Mouse (Mus musculus) urinary bladder, postnatal 0 days (tissue): ENCODE results near the gene Gm4756. TPM values are rescaled to one million over a fixed set of nuclear protein-coding genes. Genes with fewer than 3 reads are reported as not detected.

ENCODE experiments used
- polyA plus RNA-seq: library from polyadenylated mRNA; unstranded; fragments of >200 nt; fragmentation: Nextera tagmentation; extraction: Ambion mirVana; gene quantifications from 2 replicates; pipeline ENCODE4 v1.2.1, GENCODE M21; 2015

The Gm4756 gene
- polyA plus RNA-seq: not detected in 2 replicates

DNA sequence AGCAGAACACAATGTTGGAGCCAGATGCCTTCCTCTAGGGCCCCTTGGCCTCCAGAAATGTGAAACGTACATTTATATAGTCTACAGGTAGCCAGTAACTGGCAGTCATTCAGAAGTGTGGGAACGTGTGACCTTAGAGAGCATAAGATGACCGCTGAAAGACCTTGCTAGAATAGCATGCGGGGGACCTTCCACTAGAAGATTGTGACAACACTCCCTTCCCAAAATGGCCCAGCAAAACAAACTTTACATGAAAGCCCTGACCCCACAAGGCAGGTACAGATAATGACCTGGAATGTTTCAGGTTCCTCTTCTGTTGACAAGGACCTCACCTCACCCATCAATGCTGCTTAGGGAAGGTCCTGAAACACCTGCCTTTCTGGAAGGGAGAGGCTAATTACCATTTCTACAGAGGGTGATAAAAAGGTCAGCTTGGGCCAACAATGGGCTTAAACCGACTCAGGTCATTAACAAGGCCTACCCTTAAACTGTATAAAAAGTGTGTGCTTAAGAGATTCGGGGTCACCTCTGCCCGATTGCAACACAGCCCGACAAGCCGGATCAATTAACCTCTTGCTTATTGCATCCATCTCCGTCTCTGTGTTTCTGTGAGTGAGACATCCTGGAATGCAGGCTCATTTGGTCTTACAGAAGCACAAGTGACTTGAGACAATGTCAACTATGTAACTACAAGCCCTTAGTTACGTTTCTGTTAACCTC lies at the start of gene Gm4756:
Gene Gm4756 (minus strand): TSS at position 51 of the 720 bp plus-strand sequence.

GRCm38 (mm10) chr12:72664735-72665337 lies 15.4 kb upstream of the Gm4756 start, which contains the start of gene Dhrs7:
TSS of gene Dhrs7 (minus strand) at chr12:72664909.

GRCm38 (mm10) chr12:72536021-72536597 lies 113.4 kb downstream of the Gm4756 start, which contains the start of gene Pcnx4:
TSS of gene Pcnx4 (plus strand) at chr12:72536383.

Other genes with a start within 250 kb of the Gm4756 start
- 2.4 and 2.9 TPM in 2 replicates for gene Rtn1, start 240.6 kb downstream of the Gm4756 start, polyA plus RNA-seq
- 0.06 TPM in 1 of 2 replicates, not detected in the other for gene Lrrc9, start 207.8 kb downstream of the Gm4756 start, polyA plus RNA-seq
- 5.9 and 6.0 TPM in 2 replicates for gene Pcnx4, start 113.3 kb downstream of the Gm4756 start, polyA plus RNA-seq
- gene Dhrs7, start 15.2 kb upstream of the Gm4756 start, polyA plus RNA-seq: 45.6 and 54.7 TPM in 2 replicates
- gene Ppm1a, start 107.8 kb upstream of the Gm4756 start, polyA plus RNA-seq: 46.6 and 50.7 TPM in 2 replicates